Mouse (Mus musculus) T-helper 1 cell (primary cell): ENCODE measurements around the gene Fam71d.

ENCODE experiments used
- in situ Hi-C: fragments of 300-600 bp; cut with MboI, MseI; formaldehyde crosslinking; loops from one replicate; pipeline ENCODE4 v1.15.1; 2025; ENCODE audit warnings: high pct_unique_total_duplicates

The Fam71d gene

GRCm38 (mm10) chr12:78691325-78691724, at the start of gene Fam71d:
Gene Fam71d, plus strand, starts transcription at chr12:78691535.
- in situ Hi-C loops: no loop called here

GRCm38 (mm10) chr12:78643691-78644090, 47.6 kb upstream of the Fam71d start:
- in situ Hi-C loops: no loop called here

DNA sequence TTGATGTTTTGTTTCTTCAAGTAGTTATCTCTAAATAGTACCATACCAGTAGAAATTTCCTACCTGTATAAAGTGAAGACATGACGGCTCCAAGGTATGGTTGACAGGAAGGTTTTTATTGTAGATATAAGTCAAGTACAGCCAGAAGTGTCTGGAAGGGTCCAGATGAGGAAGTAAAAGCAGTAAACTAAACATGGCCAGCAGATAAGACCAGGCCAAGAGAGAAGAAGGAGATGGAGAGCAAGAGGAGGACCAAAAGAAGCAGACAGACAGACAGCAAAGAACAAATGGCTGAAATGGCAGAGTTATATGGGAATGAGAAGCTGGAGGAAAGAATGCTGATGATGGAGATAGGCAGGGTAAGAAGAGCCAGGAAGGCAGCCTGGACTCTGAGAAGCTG, 46.1 kb upstream of the Fam71d start:
- in situ Hi-C loops: no loop called here

DNA sequence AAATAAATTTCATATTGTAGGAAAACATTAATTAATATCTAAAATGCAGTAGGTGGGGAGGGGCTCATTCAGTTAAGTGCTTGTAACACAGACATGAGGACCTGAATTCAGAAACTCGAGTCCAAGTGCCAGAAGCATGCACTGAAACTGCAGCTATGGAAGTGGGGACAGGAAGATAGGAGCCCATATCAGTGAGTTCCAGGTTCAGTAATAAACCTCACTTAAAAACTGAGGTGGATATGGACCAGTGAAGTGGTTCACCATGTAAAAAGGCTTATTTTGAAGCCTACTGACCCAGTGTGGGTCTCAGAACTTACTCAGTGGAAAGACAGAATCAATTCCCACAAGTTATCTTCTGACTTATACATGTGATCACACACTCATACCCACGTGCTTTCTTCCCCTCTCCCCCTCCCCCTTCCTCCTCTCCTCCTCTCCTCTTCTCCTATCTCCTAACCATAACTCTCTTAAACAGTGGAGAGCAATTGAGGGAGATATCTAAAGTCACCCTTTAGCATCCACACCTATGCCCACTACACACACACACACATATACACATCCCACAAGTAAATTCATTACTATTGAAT, 31.5 kb upstream of the Fam71d start:
- in situ Hi-C loops: no loop called here

DNA sequence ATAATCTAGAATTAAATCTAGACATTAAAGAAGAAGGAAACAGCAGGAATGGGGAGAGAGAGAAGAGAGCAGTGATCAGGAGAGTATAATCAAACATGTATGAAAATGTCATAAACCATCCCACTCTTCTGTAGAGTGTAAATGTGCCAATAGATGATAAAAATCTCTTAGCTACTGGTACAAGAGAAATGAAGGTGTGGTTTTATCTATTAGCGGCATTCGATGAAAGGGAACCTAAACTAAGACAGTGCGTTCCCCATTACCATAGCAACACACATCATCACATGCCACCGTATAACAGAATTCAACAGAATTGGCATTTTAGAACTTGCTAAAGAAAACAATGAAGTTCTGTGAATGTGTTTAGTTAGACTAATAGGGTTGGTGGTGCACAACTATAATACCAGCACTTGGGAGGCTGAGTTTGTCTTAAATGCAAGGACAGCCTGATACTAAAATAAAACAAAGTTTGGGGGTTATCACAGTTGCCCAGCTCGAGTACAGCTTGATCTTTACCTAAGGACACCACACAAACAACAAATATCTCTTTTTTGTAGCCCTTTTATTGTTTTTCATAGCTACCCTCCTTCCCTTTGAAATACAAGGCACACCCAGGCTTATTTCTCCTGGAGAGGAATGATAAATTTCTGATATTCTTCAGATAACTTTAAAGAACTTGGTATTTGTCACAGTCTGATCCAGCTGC, 13.1 kb upstream of the Fam71d start:
- in situ Hi-C loops: no loop called here

GRCm38 (mm10) chr12:78678807-78679189, 12.5 kb upstream of the Fam71d start:
- in situ Hi-C loops: no loop called here

DNA sequence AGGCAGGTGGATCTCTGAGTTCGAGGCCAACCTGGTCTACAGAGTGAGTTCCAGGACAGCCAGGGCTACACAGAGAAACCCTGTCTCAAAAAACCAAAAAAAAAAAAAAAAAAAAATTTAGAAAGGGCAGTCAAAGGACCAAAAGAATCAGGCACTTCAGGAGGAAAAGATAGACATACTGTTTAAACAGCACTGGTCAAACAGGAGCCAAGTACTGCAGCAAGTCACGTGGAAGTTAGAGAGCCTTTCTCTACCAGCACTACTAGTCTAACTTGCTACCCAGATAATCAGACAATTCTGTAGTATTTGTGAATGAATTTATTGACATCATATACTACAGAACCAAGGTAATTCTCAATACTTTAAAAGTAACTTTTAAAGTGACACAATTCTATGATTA, 10.3 kb upstream of the Fam71d start:
- in situ Hi-C loops: no loop called here

- in situ Hi-C loops: no loop called here
Measured at GRCm38 (mm10) chr12:78682279-78682678, 9.1 kb upstream of the Fam71d start.

- in situ Hi-C loops: no loop called here
Measured at GRCm38 (mm10) chr12:78685669-78686215, 5.6 kb upstream of the Fam71d start.

- in situ Hi-C loops: no loop called here
Measured at GRCm38 (mm10) chr12:78688876-78689275, 2.5 kb upstream of the Fam71d start.

DNA sequence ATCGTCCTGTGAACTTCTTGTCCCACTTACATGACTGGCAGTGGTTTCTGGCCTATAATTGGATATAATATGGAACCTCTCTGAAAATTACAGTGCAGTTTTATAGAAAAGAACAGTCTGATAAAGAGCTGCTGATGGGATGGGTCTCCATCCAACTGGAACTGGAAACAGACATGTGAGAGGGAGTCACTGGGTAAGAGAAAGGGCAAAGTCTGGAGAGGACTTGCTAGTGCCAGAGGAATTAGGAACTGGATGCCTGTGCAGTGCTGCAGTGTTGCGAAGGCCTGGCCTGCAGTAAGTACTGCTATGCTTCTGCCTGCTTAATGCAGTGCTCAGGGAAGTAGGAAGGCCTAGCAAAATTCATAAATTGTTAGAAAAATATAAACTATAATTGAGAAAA, 1.9 kb downstream of the Fam71d start:
- in situ Hi-C loops: no loop called here

DNA sequence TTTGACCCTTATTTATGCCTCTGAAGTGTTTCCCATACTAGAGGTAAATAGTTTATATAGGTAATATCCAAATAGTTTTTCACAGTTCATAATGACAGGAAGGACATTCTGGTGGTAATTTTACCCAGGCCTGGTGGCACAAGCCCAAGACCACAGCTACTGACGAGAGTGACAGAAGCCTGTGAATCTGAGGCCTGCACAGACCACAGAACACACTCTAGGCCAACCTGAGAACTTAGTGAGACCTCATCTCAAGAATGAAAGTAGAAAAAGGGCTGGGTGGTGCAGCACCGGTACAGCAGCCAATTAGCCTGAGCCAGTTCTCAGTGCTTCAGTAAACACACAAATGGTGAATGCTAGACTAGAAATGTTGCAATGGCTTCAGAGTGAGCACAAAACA, 26.4 kb downstream of the Fam71d start:
- in situ Hi-C loops: no loop called here

DNA sequence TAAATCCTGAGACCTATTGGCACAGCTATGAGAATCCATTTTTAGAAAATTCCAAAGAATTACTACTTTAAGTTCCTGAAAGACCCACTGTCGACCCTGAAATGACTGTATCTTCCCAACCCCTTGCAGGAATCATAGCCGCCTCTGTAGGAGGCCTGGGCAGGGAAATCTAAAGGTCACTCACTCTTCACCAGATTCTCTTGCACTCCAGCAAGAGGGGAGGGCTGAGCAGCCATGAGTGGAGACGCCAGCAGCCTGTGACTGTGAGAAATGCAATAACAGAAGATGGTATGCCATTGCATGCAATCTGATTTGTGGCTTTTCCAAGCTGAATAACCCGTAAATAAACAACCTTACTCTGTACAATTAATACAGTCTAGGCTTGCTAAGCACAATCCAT, 36.4 kb downstream of the Fam71d start:
- in situ Hi-C loops: no loop called here

- in situ Hi-C loops: no loop called here
Measured at GRCm38 (mm10) chr12:78739633-78740032, 48.3 kb downstream of the Fam71d start.

GRCm38 (mm10) chr12:78740289-78740688, 49.0 kb downstream of the Fam71d start:
- in situ Hi-C loops: no loop called here

DNA sequence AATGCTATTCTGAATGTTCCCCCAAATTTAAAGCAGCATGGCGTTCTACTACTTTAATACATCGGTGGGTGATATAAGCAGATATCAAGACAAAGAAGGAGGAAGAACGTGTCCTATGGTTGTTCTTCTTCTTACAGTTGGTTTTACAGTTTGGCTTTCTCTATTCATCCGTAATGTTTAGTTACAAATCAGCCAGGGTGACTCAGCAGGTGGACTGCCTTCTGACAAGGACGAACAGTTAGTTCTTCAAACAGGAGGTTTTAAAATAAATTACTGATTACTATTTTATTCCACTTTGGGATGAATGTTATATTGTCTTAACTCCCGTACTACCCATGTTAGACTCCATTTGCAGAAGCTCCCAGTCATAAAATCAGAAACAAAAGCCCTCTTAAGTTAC, 54.9 kb downstream of the Fam71d start:
- in situ Hi-C loops: loop anchor here (5.0 kb wide), 1 partner anchor 519 kb away; the partner anchor contains the start of gene Gphn

DNA sequence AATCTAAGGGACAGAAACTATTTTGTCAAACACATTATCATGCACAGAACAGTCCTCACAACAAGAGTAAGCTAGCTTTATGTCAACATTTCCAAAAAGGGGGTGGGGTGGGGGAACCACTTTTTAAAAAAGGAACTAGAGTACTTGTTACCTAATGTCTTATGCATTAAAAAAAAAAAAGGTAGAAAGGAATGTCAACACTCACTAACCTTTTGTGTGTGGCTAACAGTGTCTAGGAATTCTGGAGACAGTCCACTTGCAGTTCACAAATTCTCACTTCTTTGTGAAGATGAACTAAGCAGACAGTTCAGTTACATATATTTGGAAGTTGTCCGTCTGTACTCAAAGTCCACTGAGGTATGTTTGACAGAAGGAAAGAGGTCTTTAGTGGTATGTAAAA, 56.1 kb downstream of the Fam71d start:
- in situ Hi-C loops: loop anchor here (5.0 kb wide), 1 partner anchor 520 kb away; the partner anchor contains the start of gene Gphn

GRCm38 (mm10) chr12:78748113-78748512, 56.8 kb downstream of the Fam71d start:
- in situ Hi-C loops: loop anchor here (5.0 kb wide), 1 partner anchor 521 kb away; the partner anchor contains the start of gene Gphn

DNA sequence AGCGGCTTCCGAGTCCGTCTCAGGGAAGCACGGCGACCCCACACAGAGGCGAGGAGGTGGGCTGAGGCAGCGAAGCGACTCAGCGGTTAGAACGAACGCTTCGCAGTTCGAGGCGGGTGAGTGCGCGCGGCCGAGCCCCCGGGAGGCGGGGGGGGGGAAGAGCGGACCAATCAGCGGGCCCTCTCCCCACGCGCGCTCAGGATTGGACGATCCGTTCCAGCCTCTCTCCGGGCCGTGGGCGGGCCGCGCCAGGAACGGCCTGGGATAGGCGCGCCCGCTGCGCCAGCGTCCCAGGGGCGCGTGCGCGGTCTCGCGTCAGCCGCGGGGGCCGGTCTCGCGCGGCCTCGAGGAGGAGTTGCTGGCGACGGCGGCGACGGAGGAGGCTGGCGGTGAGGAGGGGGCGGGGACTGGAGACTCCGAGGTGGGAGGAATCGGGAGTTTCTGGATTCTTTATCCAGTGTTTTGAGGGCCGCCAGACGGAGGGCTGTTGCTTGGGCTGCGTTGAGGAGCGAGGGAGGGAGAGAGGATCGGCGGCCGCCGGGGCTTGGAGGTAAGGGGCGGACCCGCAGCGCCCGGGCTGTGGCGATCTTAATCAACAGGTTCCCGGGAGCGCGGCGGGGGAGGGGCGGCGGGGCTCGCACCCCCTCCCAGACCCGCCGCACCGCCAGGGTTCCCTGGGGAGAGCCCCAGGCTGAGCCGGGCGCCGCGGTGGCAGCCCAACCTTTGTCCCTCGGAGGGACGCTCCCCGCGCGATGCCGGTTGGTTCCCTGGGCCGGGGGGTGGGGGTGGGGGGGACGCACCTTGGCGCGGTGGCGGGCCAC, 57.4 kb downstream of the Fam71d start, which contains the start of gene Mpp5:
Gene Mpp5, plus strand, starts transcription at position 351 of the 821 bp plus-strand sequence.
- in situ Hi-C loops: loop anchor here (5.0 kb wide), 1 partner anchor 521 kb away; the partner anchor contains the start of gene Gphn

- in situ Hi-C loops: loop anchor here (5.0 kb wide), 1 partner anchor 522 kb away; the partner anchor contains the start of gene Gphn
Measured at GRCm38 (mm10) chr12:78749378-78749801, 58.1 kb downstream of the Fam71d start.

DNA sequence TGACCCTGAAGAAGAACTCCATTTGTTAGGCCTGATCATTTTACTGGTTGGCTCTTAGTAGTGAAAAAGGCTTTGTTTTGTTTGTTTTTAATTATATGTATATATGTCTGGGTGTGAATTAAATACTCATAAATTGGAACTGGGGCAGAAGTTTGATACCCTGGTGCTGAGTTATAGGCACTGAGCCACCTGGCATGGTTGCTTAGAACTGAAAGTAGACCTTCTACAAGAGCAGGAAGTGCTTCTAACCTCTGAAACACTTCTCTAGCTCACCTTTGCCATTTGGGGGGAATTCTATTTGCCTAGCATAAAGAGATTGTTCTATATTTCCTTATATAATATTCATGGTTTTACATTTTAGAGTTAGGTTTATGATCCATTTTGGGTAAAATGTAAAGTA, 70.6 kb downstream of the Fam71d start:
- in situ Hi-C loops: no loop called here
